Mouse (Mus musculus): ENCODE results near the gene Tspyl2.

DNA sequence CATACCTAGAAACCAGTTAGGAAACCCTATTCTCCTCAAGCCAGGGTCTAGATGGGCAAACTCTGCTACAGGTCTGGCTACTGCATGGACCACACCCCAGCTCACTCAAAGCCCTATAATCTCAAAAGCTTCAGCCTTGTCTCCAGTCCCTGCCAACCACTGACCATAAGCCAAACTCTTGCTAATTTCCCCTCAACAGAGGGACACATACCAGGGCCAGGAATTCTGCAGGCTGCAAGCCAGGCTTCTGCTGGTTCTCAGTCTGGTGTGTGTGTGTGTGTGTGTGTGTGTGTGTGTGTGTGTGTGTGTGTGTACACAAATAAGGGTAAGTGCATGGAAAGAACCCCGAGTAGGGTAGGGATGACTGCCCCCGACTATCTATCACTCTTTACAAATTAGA is 24.2 kb upstream of the Tspyl2 start:
- TF ChIP-seq FLI1 (IDR thresholded peaks at IDR 0.05; ENCODE audit: low read length), result no peak
- no peak for TF ChIP-seq GATA1 (IDR thresholded peaks at IDR 0.05; ENCODE audit: borderline replicate concordance, low read length)

All from megakaryocyte, embryonic 14.5 days (primary cell).